Mouse (Mus musculus) heart, postnatal 0 days (tissue): ENCODE data around the gene Ccdc188.

Experiments used
- CTCF ChIP-seq: IDR thresholded peaks from 2 replicates; pipeline ENCODE4 v1.5.1; 2016; ENCODE audit warnings: antibody characterized with exemption, control low read depth, low read depth
- EP300 ChIP-seq: IDR thresholded peaks from 2 replicates; pipeline ENCODE4 v1.6.1; 2016; ENCODE audit warnings: antibody characterized with exemption, low read depth

GRCm38 (mm10) chr16:18194208-18194985, 23.3 kb upstream of the Ccdc188 start:
- no peak for TF ChIP-seq EP300
- TF ChIP-seq CTCF, result no peak
